Mouse (Mus musculus) lung, embryonic 16.5 days (tissue): ENCODE data around the gene Sass6. TPM values are rescaled to one million over a fixed set of nuclear protein-coding genes. Genes with fewer than 3 reads are reported as not detected.

ENCODE experiments used
- ATAC-seq: fragments of 200-750 bp; cut with Nextera tagmentation; 2 replicates; pipeline ENCODE4 v1.8.0; 2017; ENCODE audit warnings: low read depth, mild to moderate bottlenecking, moderate library complexity
- H3K27ac ChIP-seq: fragments of 300-500 bp; sonication (generic); 2 replicates; pipeline ENCODE4 v1.5.1; 2014; ENCODE audit warnings: mild to moderate bottlenecking, control low read depth, low read length
- H3K27me3 ChIP-seq: fragments of 300-500 bp; sonication (generic); 2 replicates; pipeline ENCODE4 v1.6.1; 2014; ENCODE audit warnings: low read depth, low read length, mixed read lengths; ENCODE audit not compliant: control insufficient read depth, insufficient read depth
- H3K36me3 ChIP-seq: fragments of 300-500 bp; sonication (generic); 2 replicates; pipeline ENCODE4 v1.6.1; 2014; ENCODE audit warnings: low read length; ENCODE audit not compliant: control insufficient read depth, insufficient read depth
- H3K4me1 ChIP-seq: fragments of 300-500 bp; sonication (generic); replicated peaks from 2 replicates; pipeline ENCODE4 v1.6.1; 2014; ENCODE audit warnings: low read length, mixed read lengths; ENCODE audit not compliant: control insufficient read depth, insufficient read depth
- H3K4me2 ChIP-seq: fragments of 300-500 bp; sonication (generic); 2 replicates; pipeline ENCODE4 v1.6.1; 2014; ENCODE audit warnings: low read depth, low read length, control low read depth
- H3K4me3 ChIP-seq: fragments of 300-500 bp; sonication (generic); 2 replicates; pipeline ENCODE4 v1.5.1; 2014; ENCODE audit warnings: mild to moderate bottlenecking, low read length, control low read depth
- H3K9ac ChIP-seq: fragments of 300-500 bp; sonication (generic); 2 replicates; pipeline ENCODE4 v1.6.1; 2014; ENCODE audit warnings: low read length, control low read depth
- H3K9me3 ChIP-seq: fragments of 300-500 bp; sonication (generic); 2 replicates; pipeline ENCODE4 v1.6.1; 2016; ENCODE audit warnings: low read length; ENCODE audit not compliant: control insufficient read depth
- WGBS: fragments of 180-500 bp; shearing (Covaris S2); extraction: QIAGEN DNeasy Blood & Tissue Kit; methylation state at CpG from one replicate; pipeline ENCODE4 v1.1.7; 2014; 5-methylcytosine and 5-hydroxymethylcytosine counted together
- polyA plus RNA-seq: library from polyadenylated mRNA; unstranded; fragments of >200 nt; fragmentation: Nextera tagmentation; extraction: Ambion mirVana; gene quantifications from 2 replicates; pipeline ENCODE4 v1.2.1, GENCODE M21; 2015

The Sass6 gene
- polyA plus RNA-seq, 1 experiment from 2014 or later: 29.2 TPM

GRCm38 (mm10) chr3:116594076-116594727, 580 bp upstream of the Sass6 start:
- peaks cover 17% of the 10 kb centered on the region for H3K36me3 ChIP-seq
- H3K9ac ChIP-seq: peak overlapping the region; percentile 80
- peak overlapping the region; percentile 47 for H3K4me2 ChIP-seq
- peak overlapping the region; percentile 92 for H3K4me3 ChIP-seq
- ATAC-seq: peak; percentile 70
- H3K9me3 ChIP-seq: no peaks in the 10 kb centered on the region
- peak overlapping the region; percentile 70 for H3K27ac ChIP-seq
- WGBS: 3% methylated on average over 22 of the region's 22 CpGs
- peaks cover 5% of the 10 kb centered on the region; the same call in 1 of the 2 replicates for H3K4me1 ChIP-seq
- no peaks in the 10 kb centered on the region for H3K27me3 ChIP-seq

GRCm38 (mm10) chr3:116595603-116595991, 815 bp downstream of the Sass6 start:
- H3K4me1 ChIP-seq: peaks cover 5% of the 10 kb centered on the region; the same call in 1 of the 2 replicates
- H3K9ac ChIP-seq: peak overlapping the region; percentile 89
- ATAC-seq: no peak
- H3K27me3 ChIP-seq: no peaks in the 10 kb centered on the region
- peak overlapping the region; percentile 92 for H3K4me3 ChIP-seq
- H3K4me2 ChIP-seq: peak overlapping the region; percentile 54
- no peak overlapping the region for H3K27ac ChIP-seq
- peaks cover 6% of the 10 kb centered on the region for H3K36me3 ChIP-seq
- WGBS: 6% methylated on average over 10 of the region's 10 CpGs
- H3K9me3 ChIP-seq: no peaks in the 10 kb centered on the region

GRCm38 (mm10) chr3:116599705-116600104, 4.9 kb downstream of the Sass6 start:
- Histone ChIP-seq H3K9ac (no peak overlapping the region), H3K36me3 (no peaks in the 10 kb centered on the region), H3K27me3 (no peaks in the 10 kb centered on the region), H3K9me3 (no peaks in the 10 kb centered on the region), H3K27ac (no peak overlapping the region), H3K4me3 (no peak overlapping the region), H3K4me1 (peaks cover 2% of the 10 kb centered on the region; the same call in 1 of the 2 replicates), H3K4me2 (no peak overlapping the region)
- 75% methylated on average over 2 of the region's 2 CpGs for WGBS
- no peak for ATAC-seq

DNA sequence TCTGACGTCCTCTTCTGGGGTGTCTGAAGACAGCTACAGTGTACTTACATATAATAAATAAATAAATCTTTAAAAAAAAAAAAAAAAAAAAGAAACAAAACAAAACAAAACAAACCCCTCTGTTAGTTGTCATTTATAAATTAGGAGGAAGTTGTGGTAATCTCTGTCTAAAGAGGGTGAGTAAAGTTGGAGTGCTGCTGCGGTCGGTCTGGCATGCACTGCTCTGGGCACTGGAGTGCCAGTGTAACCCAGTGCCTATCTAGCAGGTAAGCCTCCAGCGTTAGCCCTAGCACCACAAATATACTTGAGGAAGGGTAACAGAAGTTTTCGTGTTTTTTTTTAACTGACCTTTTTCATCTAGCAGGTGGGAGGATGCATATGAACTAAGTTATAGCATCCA, 6.2 kb downstream of the Sass6 start:
- no peak overlapping the region for H3K27ac ChIP-seq
- WGBS: 79% methylated on average over 5 of the region's 5 CpGs
- H3K4me1 ChIP-seq: peaks cover 1% of the 10 kb centered on the region; the same call in 1 of the 2 replicates
- 0 out of 2 replicates have a peak, but pooled peaks cover 1% of the 10 kb centered on the region for H3K36me3 ChIP-seq
- no peaks in the 10 kb centered on the region for H3K27me3 ChIP-seq
- H3K9ac ChIP-seq: no peak overlapping the region
- no peak for ATAC-seq
- no peak overlapping the region for H3K4me3 ChIP-seq
- H3K4me2 ChIP-seq: no peak overlapping the region
- H3K9me3 ChIP-seq: no peaks in the 10 kb centered on the region

DNA sequence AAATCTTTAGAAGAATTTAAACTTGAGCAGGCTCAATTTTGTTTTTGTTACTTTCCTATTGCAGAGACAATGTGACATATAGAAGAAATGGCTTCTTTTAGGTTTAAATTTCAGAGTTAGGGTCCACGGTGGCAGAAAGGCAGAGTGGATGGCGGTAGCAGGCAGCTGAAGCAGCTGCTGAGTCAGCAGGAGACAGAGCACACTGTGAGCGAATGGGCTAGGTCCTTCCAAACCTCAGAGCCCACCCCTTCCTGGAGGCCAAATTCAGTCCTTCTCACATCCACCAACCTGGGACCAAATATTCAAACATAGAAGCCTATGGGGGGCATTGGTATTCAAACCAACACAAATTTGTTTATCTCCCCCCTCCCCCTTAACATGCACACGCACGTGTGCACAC, 7.0 kb downstream of the Sass6 start:
- no peak for ATAC-seq
- Histone ChIP-seq H3K4me2 (no peak overlapping the region), H3K9ac (no peak overlapping the region), H3K27me3 (no peaks in the 10 kb centered on the region), H3K36me3 (0 out of 2 replicates have a peak, but pooled peaks cover 2% of the 10 kb centered on the region), H3K27ac (no peak overlapping the region), H3K4me1 (no peaks in the 10 kb centered on the region), H3K9me3 (no peaks in the 10 kb centered on the region), H3K4me3 (no peak overlapping the region)
- WGBS: 90% methylated on average over 5 of the region's 5 CpGs

- H3K4me2 ChIP-seq: no peak overlapping the region
- no peaks in the 10 kb centered on the region for H3K9me3 ChIP-seq
- H3K27me3 ChIP-seq: no peaks in the 10 kb centered on the region
- WGBS: 84% methylated on average over 9 of the region's 9 CpGs
- H3K27ac ChIP-seq: no peak overlapping the region
- ATAC-seq: no peak
- no peaks in the 10 kb centered on the region for H3K4me1 ChIP-seq
- no peak overlapping the region for H3K9ac ChIP-seq
- H3K36me3 ChIP-seq: peaks cover 6% of the 10 kb centered on the region; the same call in 1 of the 2 replicates
- H3K4me3 ChIP-seq: no peak overlapping the region
These were observed 9.8 kb downstream of the Sass6 start for GRCm38 (mm10) chr3:116604570-116604969.

DNA sequence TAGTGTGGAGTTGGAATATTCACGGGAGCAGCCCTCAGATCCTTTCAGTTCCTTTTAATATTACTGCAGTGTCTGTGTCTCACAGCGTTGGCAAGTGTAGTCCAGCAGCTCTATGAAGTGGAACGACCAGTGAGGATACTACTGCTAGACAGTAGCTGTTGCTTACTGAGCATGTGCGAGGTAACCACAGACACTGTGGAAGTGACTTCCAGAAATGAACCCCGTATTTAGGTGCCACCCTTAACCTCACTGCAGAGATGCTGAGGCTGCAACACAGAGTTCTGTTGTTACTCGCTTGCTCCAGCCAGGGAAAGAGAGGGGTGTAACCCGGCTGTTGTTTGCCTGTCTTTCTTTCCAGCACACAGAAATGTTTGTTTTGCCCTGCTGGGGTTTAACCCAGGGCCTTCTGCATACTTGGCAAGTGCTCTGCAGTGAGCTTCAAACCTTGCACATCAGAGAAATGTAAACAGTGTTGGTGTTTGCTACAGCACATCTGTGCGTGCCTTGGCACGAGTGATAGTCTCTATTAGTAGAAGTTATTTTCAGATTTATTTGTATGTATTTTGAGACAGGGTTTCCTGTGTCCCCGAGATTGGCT, 19.6 kb downstream of the Sass6 start, which contains the start of gene Trmt13:
Gene Trmt13, minus strand, starts transcription at position 293 of the 598 bp plus-strand sequence.
- no peak within 1 kb of the TSS for H3K4me2 ChIP-seq
- peaks cover 17% of the 10 kb centered on the region for H3K36me3 ChIP-seq
- no peaks in the 10 kb centered on the region for H3K9me3 ChIP-seq
- no peak within 1 kb of the TSS for H3K4me3 ChIP-seq
- ATAC-seq: peak; percentile 52
- 48% methylated on average over 10 of the region's 10 CpGs for WGBS
- H3K27ac ChIP-seq: 0 out of 2 replicates have a peak within 1 kb of the TSS, but pooled peaks have one; percentile 44
- no peaks in the 10 kb centered on the region; the same call in 1 of the 2 replicates for H3K4me1 ChIP-seq
- H3K27me3 ChIP-seq: no peaks in the 10 kb centered on the region
- no peak within 1 kb of the TSS for H3K9ac ChIP-seq

GRCm38 (mm10) chr3:116615318-116616068, 20.7 kb downstream of the Sass6 start:
- Histone ChIP-seq H3K36me3 (peaks cover 14% of the 10 kb centered on the region), H3K9me3 (no peaks in the 10 kb centered on the region), H3K4me2 (no peak overlapping the region), H3K4me3 (no peak overlapping the region), H3K4me1 (no peaks in the 10 kb centered on the region; the same call in 1 of the 2 replicates), H3K27me3 (no peaks in the 10 kb centered on the region), H3K27ac (no peak overlapping the region), H3K9ac (no peak overlapping the region)
- WGBS: 78% methylated on average over 8 of the region's 8 CpGs
- no peak for ATAC-seq

DNA sequence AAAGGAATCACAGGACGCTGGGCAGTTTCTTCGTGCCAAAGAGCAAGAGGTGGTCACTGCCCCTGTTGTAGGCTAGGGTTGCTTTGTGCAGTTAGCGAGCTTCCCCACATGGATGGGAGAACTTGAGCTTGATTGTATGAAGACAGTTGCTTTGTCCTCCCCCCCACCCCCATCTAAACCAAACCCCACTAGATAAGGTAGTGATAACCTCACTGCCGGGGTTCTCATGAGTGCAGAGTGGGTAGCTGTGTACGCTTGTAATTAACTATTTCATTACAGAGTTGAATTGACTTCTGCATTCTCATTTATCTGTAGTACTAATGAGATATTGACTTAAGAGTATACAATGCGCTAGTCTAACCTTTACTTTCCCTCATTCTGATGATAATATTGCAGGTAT, 24.1 kb downstream of the Sass6 start:
- no peaks in the 10 kb centered on the region; the same call in 1 of the 2 replicates for H3K4me1 ChIP-seq
- H3K36me3 ChIP-seq: peaks cover 23% of the 10 kb centered on the region
- 63% methylated on average over 6 of the region's 6 CpGs for WGBS
- H3K4me2 ChIP-seq: no peak overlapping the region
- no peak overlapping the region for H3K27ac ChIP-seq
- H3K4me3 ChIP-seq: no peak overlapping the region
- no peaks in the 10 kb centered on the region for H3K27me3 ChIP-seq
- H3K9me3 ChIP-seq: no peaks in the 10 kb centered on the region
- no peak overlapping the region for H3K9ac ChIP-seq
- ATAC-seq: no peak
